Mouse (Mus musculus) lung, embryonic 16.5 days (tissue): ENCODE data around the gene Wdr95. TPM values are rescaled to one million over a fixed set of nuclear protein-coding genes. Genes with fewer than 3 reads are reported as not detected.

ENCODE experiments used
- ATAC-seq: fragments of 200-750 bp; cut with Nextera tagmentation; 2 replicates; pipeline ENCODE4 v1.8.0; 2017; ENCODE audit warnings: low read depth, mild to moderate bottlenecking, moderate library complexity
- H3K27ac ChIP-seq: fragments of 300-500 bp; sonication (generic); 2 replicates; pipeline ENCODE4 v1.5.1; 2014; ENCODE audit warnings: mild to moderate bottlenecking, control low read depth, low read length
- H3K27me3 ChIP-seq: fragments of 300-500 bp; sonication (generic); 2 replicates; pipeline ENCODE4 v1.6.1; 2014; ENCODE audit warnings: low read depth, low read length, mixed read lengths; ENCODE audit not compliant: control insufficient read depth, insufficient read depth
- H3K36me3 ChIP-seq: fragments of 300-500 bp; sonication (generic); 2 replicates; pipeline ENCODE4 v1.6.1; 2014; ENCODE audit warnings: low read length; ENCODE audit not compliant: control insufficient read depth, insufficient read depth
- H3K4me1 ChIP-seq: fragments of 300-500 bp; sonication (generic); replicated peaks from 2 replicates; pipeline ENCODE4 v1.6.1; 2014; ENCODE audit warnings: low read length, mixed read lengths; ENCODE audit not compliant: control insufficient read depth, insufficient read depth
- H3K4me2 ChIP-seq: fragments of 300-500 bp; sonication (generic); 2 replicates; pipeline ENCODE4 v1.6.1; 2014; ENCODE audit warnings: low read depth, low read length, control low read depth
- H3K4me3 ChIP-seq: fragments of 300-500 bp; sonication (generic); 2 replicates; pipeline ENCODE4 v1.5.1; 2014; ENCODE audit warnings: mild to moderate bottlenecking, low read length, control low read depth
- H3K9ac ChIP-seq: fragments of 300-500 bp; sonication (generic); 2 replicates; pipeline ENCODE4 v1.6.1; 2014; ENCODE audit warnings: low read length, control low read depth
- H3K9me3 ChIP-seq: fragments of 300-500 bp; sonication (generic); 2 replicates; pipeline ENCODE4 v1.6.1; 2016; ENCODE audit warnings: low read length; ENCODE audit not compliant: control insufficient read depth
- WGBS: fragments of 180-500 bp; shearing (Covaris S2); extraction: QIAGEN DNeasy Blood & Tissue Kit; methylation state at CpG from one replicate; pipeline ENCODE4 v1.1.7; 2014; 5-methylcytosine and 5-hydroxymethylcytosine counted together
- polyA plus RNA-seq: library from polyadenylated mRNA; unstranded; fragments of >200 nt; fragmentation: Nextera tagmentation; extraction: Ambion mirVana; gene quantifications from 2 replicates; pipeline ENCODE4 v1.2.1, GENCODE M21; 2015

Gene Wdr95
- polyA plus RNA-seq, 1 experiment from 2014 or later: 0.19 TPM

GRCm38 (mm10) chr5:149496401-149497066 lies 31.9 kb upstream of the Wdr95 start:
- 69% methylated on average over 12 of the region's 12 CpGs for WGBS

GRCm38 (mm10) chr5:149499936-149500335 lies 28.5 kb upstream of the Wdr95 start:
- no peak for ATAC-seq
- Histone ChIP-seq H3K9ac (no peak overlapping the region), H3K4me2 (no peak overlapping the region)

More at GRCm38 (mm10) chr5:149496401-149497066, 31.9 kb upstream of the Wdr95 start:
- ATAC-seq: no peak
- Histone ChIP-seq H3K4me2 (no peak overlapping the region), H3K4me3 (no peak overlapping the region), H3K27ac (no peak overlapping the region), H3K27me3 (no peaks in the 10 kb centered on the region), H3K4me1 (no peaks in the 10 kb centered on the region), H3K9me3 (no peaks in the 10 kb centered on the region), H3K9ac (no peak overlapping the region), H3K36me3 (no peaks in the 10 kb centered on the region)

GRCm38 (mm10) chr5:149503423-149504175 lies 24.9 kb upstream of the Wdr95 start:
- Histone ChIP-seq H3K4me2 (no peak overlapping the region), H3K9ac (no peak overlapping the region), H3K27me3 (no peaks in the 10 kb centered on the region), H3K36me3 (no peaks in the 10 kb centered on the region), H3K4me1 (no peaks in the 10 kb centered on the region), H3K9me3 (no peaks in the 10 kb centered on the region), H3K27ac (no peak overlapping the region), H3K4me3 (no peak overlapping the region)
- ATAC-seq: no peak
- 64% methylated on average over 23 of the region's 23 CpGs for WGBS

More at GRCm38 (mm10) chr5:149499936-149500335, 28.5 kb upstream of the Wdr95 start:
- Histone ChIP-seq H3K4me1 (no peaks in the 10 kb centered on the region), H3K9me3 (no peaks in the 10 kb centered on the region), H3K4me3 (no peak overlapping the region), H3K36me3 (no peaks in the 10 kb centered on the region), H3K27ac (no peak overlapping the region), H3K27me3 (no peaks in the 10 kb centered on the region)
- 35% methylated on average over 4 of the region's 4 CpGs for WGBS

GRCm38 (mm10) chr5:149504985-149505384 lies 23.5 kb upstream of the Wdr95 start:
- peak; percentile 54; the same call in 1 of the 2 replicates for ATAC-seq
- Histone ChIP-seq H3K4me3 (no peak overlapping the region), H3K9ac (no peak overlapping the region), H3K4me1 (no peaks in the 10 kb centered on the region), H3K27ac (no peak overlapping the region), H3K9me3 (no peaks in the 10 kb centered on the region), H3K4me2 (peak overlapping the region; percentile 0; the same call in 1 of the 2 replicates), H3K27me3 (no peaks in the 10 kb centered on the region), H3K36me3 (no peaks in the 10 kb centered on the region)
- 51% methylated on average over 8 of the region's 8 CpGs for WGBS

- 96% methylated on average over 2 of the region's 2 CpGs for WGBS
These were observed 22.4 kb upstream of the Wdr95 start for GRCm38 (mm10) chr5:149506033-149506432.

GRCm38 (mm10) chr5:149508094-149509029 lies 20.1 kb upstream of the Wdr95 start:
- Histone ChIP-seq H3K9ac (no peak overlapping the region), H3K4me2 (no peak overlapping the region), H3K36me3 (no peaks in the 10 kb centered on the region), H3K27me3 (no peaks in the 10 kb centered on the region), H3K4me3 (no peak overlapping the region), H3K9me3 (no peaks in the 10 kb centered on the region), H3K4me1 (peaks cover 2% of the 10 kb centered on the region), H3K27ac (no peak overlapping the region)
- ATAC-seq: peak; percentile 41
- 67% methylated on average over 20 of the region's 20 CpGs for WGBS

More at GRCm38 (mm10) chr5:149506033-149506432, 22.4 kb upstream of the Wdr95 start:
- no peaks in the 10 kb centered on the region for H3K36me3 ChIP-seq
- no peaks in the 10 kb centered on the region for H3K4me1 ChIP-seq
- H3K9me3 ChIP-seq: no peaks in the 10 kb centered on the region
- H3K9ac ChIP-seq: no peak overlapping the region
- no peak overlapping the region for H3K27ac ChIP-seq
- H3K27me3 ChIP-seq: no peaks in the 10 kb centered on the region
- H3K4me3 ChIP-seq: no peak overlapping the region
- ATAC-seq: no peak
- H3K4me2 ChIP-seq: no peak overlapping the region

GRCm38 (mm10) chr5:149510323-149510722 lies 18.2 kb upstream of the Wdr95 start:
- Histone ChIP-seq H3K36me3 (no peaks in the 10 kb centered on the region), H3K4me2 (no peak overlapping the region), H3K27me3 (no peaks in the 10 kb centered on the region), H3K27ac (no peak overlapping the region), H3K4me3 (no peak overlapping the region), H3K9ac (no peak overlapping the region), H3K9me3 (no peaks in the 10 kb centered on the region), H3K4me1 (peaks cover 19% of the 10 kb centered on the region)
- 74% methylated on average over 13 of the region's 13 CpGs for WGBS
- no peak for ATAC-seq

- Histone ChIP-seq H3K4me2 (no peak overlapping the region), H3K36me3 (no peaks in the 10 kb centered on the region), H3K9me3 (no peaks in the 10 kb centered on the region), H3K4me3 (no peak overlapping the region), H3K9ac (no peak overlapping the region), H3K27ac (no peak overlapping the region), H3K27me3 (no peaks in the 10 kb centered on the region), H3K4me1 (peaks cover 19% of the 10 kb centered on the region)
- no peak for ATAC-seq
- 58% methylated on average over 3 of the region's 3 CpGs for WGBS
These were observed 15.8 kb upstream of the Wdr95 start for GRCm38 (mm10) chr5:149512695-149513094.
